ENCODE assay signal across 8 mouse cellular contexts in the genomic region with DNA sequence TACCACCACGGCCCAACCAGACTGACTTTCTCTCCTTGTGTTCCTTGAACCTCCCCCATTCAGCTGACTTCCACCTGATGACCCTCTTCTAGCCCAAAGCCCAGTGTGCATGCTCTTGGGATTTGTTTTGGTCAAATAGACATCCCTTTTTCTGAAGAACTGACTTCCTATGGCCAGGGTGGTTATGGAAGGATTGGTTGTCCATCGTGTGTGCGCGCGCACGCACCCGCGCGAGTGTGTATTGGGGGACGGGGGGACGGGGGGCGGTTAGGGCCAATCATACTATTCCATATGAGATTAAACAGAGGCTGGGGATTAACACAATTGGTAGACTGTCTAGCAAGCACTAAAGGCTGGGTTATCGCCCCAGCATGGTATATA. TPM values are rescaled to one million over a fixed set of nuclear protein-coding genes. Genes with fewer than 3 reads are reported as not detected.
A peak's percentile ranks its signal among the peaks of the same experiment; 100 is the strongest.
DNase-seq lines count a peak whose midpoint lies in the region; ATAC-seq lines count a peak whose summit lies in the region.

No protein-coding gene starts in this region.

- H3K9ac ChIP-seq in forebrain, embryonic 14.5 days (ENCODE audit: low read length), result peak overlapping the region; percentile 72
- peak overlapping the region; percentile 70 for H3K9ac ChIP-seq in liver, embryonic 16.5 days (ENCODE audit: low read depth, low read length)

- H3K27ac ChIP-seq in forebrain, embryonic 14.5 days (ENCODE audit: low read depth, low read length), result 0 out of 2 replicates have a peak overlapping the region, but pooled peaks have one; percentile 30
- peak overlapping the region; percentile 68 for H3K27ac ChIP-seq in liver, embryonic 16.5 days (ENCODE audit: low read length)

- WGBS in forebrain, embryonic 14.5 days, result 2% methylated on average over 13 of the region's 13 CpGs
- under 1% methylated on average over 13 of the region's 13 CpGs for WGBS in liver, embryonic 16.5 days (ENCODE audit: insufficient replicate concordance)

- H3K4me2 ChIP-seq in forebrain, embryonic 14.5 days (ENCODE audit: low read length), result peak overlapping the region; percentile 75
- peak overlapping the region; percentile 96 for H3K4me2 ChIP-seq in liver, embryonic 16.5 days (ENCODE audit: low read depth, low read length)

- peaks cover 31% of the 10 kb centered on the region for H3K36me3 ChIP-seq in forebrain, embryonic 14.5 days (ENCODE audit: control insufficient read depth, insufficient read depth, low read length)
- no peaks in the 10 kb centered on the region for H3K36me3 ChIP-seq in liver, embryonic 16.5 days (ENCODE audit: control insufficient read depth, insufficient read depth)

- DNase-seq in left cerebral cortex, postnatal 4 days, result peak; percentile 35
- no peak for DNase-seq in left cerebral cortex, adult 9 months (ENCODE audit: low spot score in 2 of 2)
- peak; percentile 49 for DNase-seq in ZHBTc4 (ENCODE audit: low read depth, low spot score)
- peak; percentile 17 for DNase-seq in forebrain, embryonic 14.5 days (ENCODE audit: low spot score)
- DNase-seq in ovary, postnatal 10 days (ENCODE audit: low spot score), result no peak
- no peak for DNase-seq in thymus, adult 18-20 months
- no peak for DNase-seq in c-Kit-positive CD71-positive TER-119-positive erythroid progenitor cells, embryonic 14.5 days (ENCODE audit: low spot score)

- H3K4me1 ChIP-seq in forebrain, embryonic 14.5 days (ENCODE audit: control insufficient read depth, insufficient read depth, low read length), result peaks cover 8% of the 10 kb centered on the region
- peaks cover 26% of the 10 kb centered on the region for H3K4me1 ChIP-seq in liver, embryonic 16.5 days (ENCODE audit: control insufficient read depth, low read depth, low read length)

- no peak for ATAC-seq in forebrain, embryonic 14.5 days
- ATAC-seq in liver, embryonic 16.5 days (ENCODE audit: low read depth), result no peak

- peak overlapping the region; percentile 56 for H3K4me3 ChIP-seq in forebrain, embryonic 14.5 days (ENCODE audit: low read depth, low read length)
- H3K4me3 ChIP-seq in liver, embryonic 16.5 days (ENCODE audit: low read depth, low read length), result peak overlapping the region; percentile 95

- no peaks in the 10 kb centered on the region for H3K9me3 ChIP-seq in forebrain, embryonic 14.5 days (replicated peaks; ENCODE audit: control insufficient read depth, low read length)
- no peaks in the 10 kb centered on the region for H3K9me3 ChIP-seq in liver, embryonic 16.5 days (replicated peaks; ENCODE audit: control insufficient read depth, low read length)

- intact Hi-C loops in left cerebral cortex, postnatal 4 days (cut with DNase I), result no loop called here

- no peaks in the 10 kb centered on the region for H3K27me3 ChIP-seq in forebrain, embryonic 14.5 days (replicated peaks; ENCODE audit: control insufficient read depth, insufficient read depth, low read length)
- H3K27me3 ChIP-seq in liver, embryonic 16.5 days (ENCODE audit: control insufficient read depth, insufficient read depth, low read depth, low read length), result no peaks in the 10 kb centered on the region

RNA-seq across cellular contexts. Expression of a gene that starts 0.8 kb away (rescaled TPM):
- total RNA-seq in left cerebral cortex, postnatal 4 days (2021), result 10 to 100 TPM; 14.9 to 15.6 TPM
- polyA plus RNA-seq in forebrain, embryonic 14.5 days (2014; fragmentation: Nextera tagmentation; extraction: Ambion mirVana), result 21.6 and 24.1 TPM in 2 replicates
- 17.6 and 18.7 TPM in 2 replicates for polyA plus RNA-seq in liver, embryonic 16.5 days (2015; fragmentation: Nextera tagmentation; extraction: Ambion mirVana)

RNA-seq across cellular contexts. Expression of a gene that starts 16.7 kb away (rescaled TPM):
- total RNA-seq in left cerebral cortex, postnatal 4 days (2021), result 1 to 10 TPM; 2.1 to 2.6 TPM
- polyA plus RNA-seq in forebrain, embryonic 14.5 days (2014; fragmentation: Nextera tagmentation; extraction: Ambion mirVana), result 2.2 and 2.5 TPM in 2 replicates
- polyA plus RNA-seq in liver, embryonic 16.5 days (2015; fragmentation: Nextera tagmentation; extraction: Ambion mirVana), result 2.1 and 2.3 TPM in 2 replicates

RNA-seq across cellular contexts. Expression of a gene that starts 30.2 kb away (rescaled TPM):
- 10 to 100 TPM; 80.8 to 88.0 TPM for total RNA-seq in left cerebral cortex, postnatal 4 days (2021)
- polyA plus RNA-seq in forebrain, embryonic 14.5 days (2014; fragmentation: Nextera tagmentation; extraction: Ambion mirVana), result 8.4 and 8.9 TPM in 2 replicates
- 2.3 and 2.5 TPM in 2 replicates for polyA plus RNA-seq in liver, embryonic 16.5 days (2015; fragmentation: Nextera tagmentation; extraction: Ambion mirVana)

RNA-seq across cellular contexts. Expression of a gene that starts 37.0 kb away (rescaled TPM):
- 100 to 1,000 TPM; 323 to 344 TPM for total RNA-seq in left cerebral cortex, postnatal 4 days (2021)
- polyA plus RNA-seq in forebrain, embryonic 14.5 days (2014; fragmentation: Nextera tagmentation; extraction: Ambion mirVana), result 379 and 393 TPM in 2 replicates
- polyA plus RNA-seq in liver, embryonic 16.5 days (2015; fragmentation: Nextera tagmentation; extraction: Ambion mirVana), result 117 and 130 TPM in 2 replicates

RNA-seq across cellular contexts. Expression of a gene that starts 39.3 kb away (rescaled TPM):
- total RNA-seq in left cerebral cortex, postnatal 4 days (2021), result 10 to 100 TPM; 84.9 to 87.6 TPM
- 16.4 and 17.0 TPM in 2 replicates for polyA plus RNA-seq in forebrain, embryonic 14.5 days (2014; fragmentation: Nextera tagmentation; extraction: Ambion mirVana)
- 1.7 and 2.3 TPM in 2 replicates for polyA plus RNA-seq in liver, embryonic 16.5 days (2015; fragmentation: Nextera tagmentation; extraction: Ambion mirVana)

Comparison
In these comparisons a context has a peak if more than half of its experiments do, and no peak if none do; other contexts are left out.
1. DNase-seq: peak in left cerebral cortex, postnatal 4 days (single experiment), ZHBTc4 (single experiment) and forebrain, embryonic 14.5 days (single experiment); none in left cerebral cortex, adult 9 months (0 of 2), ovary, postnatal 10 days (single experiment), thymus, adult 18-20 months (0 of 2) and c-Kit-positive CD71-positive TER-119-positive erythroid progenitor cells, embryonic 14.5 days (single experiment).